Mouse (Mus musculus): ENCODE measurements around the gene Cd3eap.

Cd3eap gene

GRCm38 (mm10) chr7:19308454-19309277 lies 50.6 kb downstream of the Cd3eap start:
- DNase-seq (ENCODE audit: low read depth, low spot score), result peak; percentile 66

GRCm38 (mm10) chr7:19307739-19308453 lies 51.4 kb downstream of the Cd3eap start:
- no peak for DNase-seq (ENCODE audit: low read depth, low spot score)

- no peak for DNase-seq (ENCODE audit: low read depth, low spot score)
Measured at GRCm38 (mm10) chr7:19306819-19307738, 52.2 kb downstream of the Cd3eap start.
